In genomic region chr2:168954376-168954775, GRCm38 (mm10) we compare ENCODE assay signal across 7 mouse cellular contexts. TPM values are rescaled to one million over a fixed set of nuclear protein-coding genes. Genes with fewer than 3 reads are reported as not detected.
DNase-seq lines count a peak whose midpoint lies in the region; ATAC-seq and TF ChIP-seq lines count a peak whose summit lies in the region.

No protein-coding gene starts in this region.

- H3K4me1 ChIP-seq in lung, embryonic 15.5 days, result peaks cover 17% of the 10 kb centered on the region
- H3K4me1 ChIP-seq in embryonic facial prominence, embryonic 13.5 days, result peaks cover 17% of the 10 kb centered on the region
- 0 out of 2 replicates have a peak, but pooled peaks cover 4% of the 10 kb centered on the region for H3K4me1 ChIP-seq in intestine, postnatal 0 days (replicated peaks; ENCODE audit: control insufficient read depth, insufficient read depth, low read length)
- H3K4me1 ChIP-seq in midbrain, embryonic 10.5 days, result peaks cover 26% of the 10 kb centered on the region

- WGBS in lung, embryonic 15.5 days, result 7% methylated on average over 8 of the region's 8 CpGs
- WGBS in embryonic facial prominence, embryonic 13.5 days, result 4% methylated on average over 8 of the region's 8 CpGs
- WGBS in intestine, postnatal 0 days, result 5% methylated on average over 8 of the region's 8 CpGs
- WGBS in midbrain, embryonic 10.5 days, result 11% methylated on average over 8 of the region's 8 CpGs

- no peak for TF ChIP-seq CTCF in intestine, postnatal 0 days (IDR thresholded peaks at IDR 0.05; ENCODE audit: low read depth)

- DNase-seq in lung, postnatal 25 days (ENCODE audit: low spot score), result no peak
- no peak for DNase-seq in midbrain, embryonic 10.5 days (ENCODE audit: low spot score)
- DNase-seq in ovary, adult 18-20 months (ENCODE audit: low spot score), result no peak
- no peak for DNase-seq in gastrocnemius, adult 8-10 months (ENCODE audit: low spot score in 2 of 2)

- H3K27me3 ChIP-seq in lung, embryonic 15.5 days, result no peaks in the 10 kb centered on the region
- no peaks in the 10 kb centered on the region for H3K27me3 ChIP-seq in embryonic facial prominence, embryonic 13.5 days
- no peaks in the 10 kb centered on the region for H3K27me3 ChIP-seq in intestine, postnatal 0 days (replicated peaks; ENCODE audit: control insufficient read depth, insufficient read depth, low read length)
- H3K27me3 ChIP-seq in midbrain, embryonic 10.5 days (ENCODE audit: low read depth, poor library complexity, severe bottlenecking), result no peaks in the 10 kb centered on the region; the same call in 1 of the 2 replicates

- peak overlapping the region; percentile 90 for H3K9ac ChIP-seq in lung, embryonic 15.5 days
- peak overlapping the region; percentile 96 for H3K9ac ChIP-seq in embryonic facial prominence, embryonic 13.5 days
- H3K9ac ChIP-seq in intestine, postnatal 0 days (ENCODE audit: low read depth, low read length), result peak overlapping the region; percentile 82

- no peaks in the 10 kb centered on the region for H3K9me3 ChIP-seq in lung, embryonic 15.5 days
- H3K9me3 ChIP-seq in embryonic facial prominence, embryonic 13.5 days, result no peaks in the 10 kb centered on the region
- H3K9me3 ChIP-seq in intestine, postnatal 0 days (ENCODE audit: control insufficient read depth), result no peaks in the 10 kb centered on the region
- no peaks in the 10 kb centered on the region for H3K9me3 ChIP-seq in midbrain, embryonic 10.5 days (replicated peaks)

- H3K27ac ChIP-seq in lung, embryonic 15.5 days, result peak overlapping the region; percentile 66; the same call in 1 of the 2 replicates
- H3K27ac ChIP-seq in embryonic facial prominence, embryonic 13.5 days, result peak overlapping the region; percentile 93; the same call in 1 of the 2 replicates
- peak overlapping the region; percentile 78; the same call in 1 of the 2 replicates for H3K27ac ChIP-seq in intestine, postnatal 0 days (ENCODE audit: low read depth, low read length)
- peak overlapping the region; percentile 95 for H3K27ac ChIP-seq in midbrain, embryonic 10.5 days (replicated peaks)

- peak overlapping the region; percentile 91 for H3K4me2 ChIP-seq in lung, embryonic 15.5 days
- H3K4me2 ChIP-seq in embryonic facial prominence, embryonic 13.5 days, result peak overlapping the region; percentile 93
- peak overlapping the region; percentile 95 for H3K4me2 ChIP-seq in intestine, postnatal 0 days (replicated peaks; ENCODE audit: low read depth)

- H3K4me3 ChIP-seq in lung, embryonic 15.5 days, result peak overlapping the region; percentile 84
- peak overlapping the region; percentile 94 for H3K4me3 ChIP-seq in embryonic facial prominence, embryonic 13.5 days
- peak overlapping the region; percentile 73 for H3K4me3 ChIP-seq in intestine, postnatal 0 days (ENCODE audit: low read depth, low read length)
- H3K4me3 ChIP-seq in midbrain, embryonic 10.5 days, result peak overlapping the region; percentile 91

- 0 out of 2 replicates have a peak, but pooled peaks have one; percentile 4 for ATAC-seq in lung, embryonic 15.5 days (ENCODE audit: borderline replicate concordance, extremely low read depth, low FRiP score, low TSS enrichment)
- no peak for ATAC-seq in embryonic facial prominence, embryonic 13.5 days (ENCODE audit: insufficient number of reproducible peaks, insufficient read depth, low FRiP score, low TSS enrichment, low read depth)
- ATAC-seq in intestine, postnatal 0 days, result peak; percentile 27; the same call in 1 of the 2 replicates

- H3K36me3 ChIP-seq in lung, embryonic 15.5 days, result peaks cover 20% of the 10 kb centered on the region
- peaks cover 29% of the 10 kb centered on the region for H3K36me3 ChIP-seq in embryonic facial prominence, embryonic 13.5 days
- peaks cover 17% of the 10 kb centered on the region for H3K36me3 ChIP-seq in intestine, postnatal 0 days (ENCODE audit: control insufficient read depth, insufficient read depth)
- peaks cover 33% of the 10 kb centered on the region for H3K36me3 ChIP-seq in midbrain, embryonic 10.5 days

RNA-seq across cellular contexts. Expression of gene Zfp64, which starts 1.0 kb away (rescaled TPM):
- 29.8 and 30.0 TPM in 2 replicates for polyA plus RNA-seq in lung, embryonic 15.5 days (2015; fragmentation: Nextera tagmentation; extraction: Ambion mirVana)
- polyA plus RNA-seq in embryonic facial prominence, embryonic 13.5 days (2015; fragmentation: Nextera tagmentation; extraction: Ambion mirVana), result 54.0 and 54.8 TPM in 2 replicates
- polyA plus RNA-seq in intestine, postnatal 0 days (2015; fragmentation: Nextera tagmentation; extraction: Ambion mirVana), result 10.7 and 12.9 TPM in 2 replicates
- 37.8 and 38.0 TPM in 2 replicates for polyA plus RNA-seq in midbrain, embryonic 10.5 days (2016; fragmentation: Nextera tagmentation; extraction: Ambion mirVana)
- total RNA-seq in gastrocnemius, adult 8-10 months (2022), result 10 to 100 TPM in 1 of 4 experiments, 1 to 10 TPM in 3; 6.8 to 10.1 (median 7.4) TPM
